Mouse (Mus musculus) MEL (cell line): ENCODE measurements around the gene Pi4k2b. TPM values are rescaled to one million over a fixed set of nuclear protein-coding genes. Genes with fewer than 3 reads are reported as not detected.

Experiments used
- DNase-seq: peaks from one replicate; pipeline ENCODE4 v3.0.0; 2011; ENCODE audit warnings: low read depth, low spot score
- H3K27ac ChIP-seq: 2 replicates; pipeline ENCODE4 v1.5.1; 2012; ENCODE audit warnings: low read depth, mild to moderate bottlenecking, control low read depth, low read length, moderate library complexity; ENCODE audit not compliant: control insufficient read depth
- H3K27me3 ChIP-seq, 2 experiments: fragments of 150-350 bp in 1 of 2; sonication (generic) in 1 of 2; 2 replicates each; pipeline ENCODE4 v1.6.1; 2012; ENCODE audit warnings: low read length in 2 of 2, mild to moderate bottlenecking in 2 of 2, improper control_type of control experiment in 1 of 2, moderate library complexity in 1 of 2; ENCODE audit not compliant: insufficient read depth in 2 of 2, control insufficient read depth in 1 of 2
- H3K36me3 ChIP-seq, 2 experiments: 2 replicates each; pipeline ENCODE4 v1.6.1; 2012 to 2014; ENCODE audit warnings: low read length in 2 of 2, improper control_type of control experiment in 1 of 2, inconsistent platforms in 1 of 2, mild to moderate bottlenecking in 1 of 2; ENCODE audit not compliant: insufficient read depth in 2 of 2, control insufficient read depth in 1 of 2
- H3K4me1 ChIP-seq, 2 experiments: fragments of 150-350 bp in 1 of 2; sonication (generic) in 1 of 2; 2 replicates each; pipeline ENCODE4 v1.6.1; 2012; ENCODE audit warnings: low read length in 2 of 2, improper control_type of control experiment in 1 of 2, mild to moderate bottlenecking in 1 of 2; ENCODE audit not compliant: insufficient read depth in 2 of 2, control insufficient read depth in 1 of 2
- H3K4me3 ChIP-seq, 2 experiments: fragments of 150-350 bp in 1 of 2; sonication (generic) in 1 of 2; 2 replicates each; pipeline ENCODE4 v1.5.1; 2012; ENCODE audit warnings: low read depth in 2 of 2, low read length in 2 of 2, mild to moderate bottlenecking in 2 of 2, moderate library complexity in 2 of 2, control low read depth in 1 of 2, improper control_type of control experiment in 1 of 2; ENCODE audit not compliant: control insufficient read depth in 1 of 2, insufficient read depth in 1 of 2
- H3K79me2 ChIP-seq: 2 replicates; pipeline ENCODE4 v1.6.1; 2012; ENCODE audit warnings: mild to moderate bottlenecking, low read length, moderate library complexity; ENCODE audit not compliant: control insufficient read depth, poor library complexity, insufficient read depth
- H3K9ac ChIP-seq: 2 replicates; pipeline ENCODE4 v1.6.1; 2012; ENCODE audit warnings: low read depth, mild to moderate bottlenecking, control low read depth, low read length, moderate library complexity; ENCODE audit not compliant: control insufficient read depth, poor library complexity, severe bottlenecking
- H3K9me3 ChIP-seq: fragments of 150-350 bp; sonication (generic); replicated peaks from 2 replicates; pipeline ENCODE4 v1.6.1; 2012; ENCODE audit warnings: mild to moderate bottlenecking, low read length, improper control_type of control experiment, moderate library complexity; ENCODE audit not compliant: insufficient read depth
- BHLHE40 ChIP-seq: IDR thresholded peaks from 2 replicates; pipeline ENCODE4 v1.6.1; 2012; ENCODE audit warnings: low read depth, mild to moderate bottlenecking, inconsistent platforms, low read length, improper control_type of control experiment, borderline replicate concordance
- CHD1 ChIP-seq: IDR thresholded peaks from 2 replicates; pipeline ENCODE4 v1.6.1; 2012; ENCODE audit warnings: low read depth, mild to moderate bottlenecking, inconsistent platforms, low read length, improper control_type of control experiment
- CHD2 ChIP-seq: IDR thresholded peaks from 2 replicates; pipeline ENCODE4 v1.6.1; 2011; ENCODE audit warnings: low read length, improper control_type of control experiment
- ELF1 ChIP-seq: IDR thresholded peaks from 2 replicates; pipeline ENCODE4 v1.6.1; 2014; ENCODE audit warnings: low read depth, mild to moderate bottlenecking, inconsistent platforms, low read length, improper control_type of control experiment, moderate library complexity
- EP300 ChIP-seq, 2 experiments: IDR thresholded peaks; 2 replicates each; pipeline ENCODE4 v1.6.1; 2011; ENCODE audit warnings: improper control_type of control experiment in 2 of 2, low read length in 2 of 2, low read depth in 1 of 2, mild to moderate bottlenecking in 1 of 2
- GATA1 ChIP-seq: IDR thresholded peaks from 2 replicates; pipeline ENCODE4 v1.6.1; 2011; ENCODE audit warnings: low read depth, low read length, improper control_type of control experiment
- HCFC1 ChIP-seq: IDR thresholded peaks from 2 replicates; pipeline ENCODE4 v1.6.1; 2012; ENCODE audit warnings: low read depth, mild to moderate bottlenecking, inconsistent platforms, low read length, improper control_type of control experiment, moderate library complexity
- MAFK ChIP-seq: IDR thresholded peaks from 2 replicates; pipeline ENCODE4 v1.6.1; 2011; ENCODE audit warnings: low read depth, mild to moderate bottlenecking, low read length, improper control_type of control experiment, borderline replicate concordance
- MAX ChIP-seq: IDR thresholded peaks from 2 replicates; pipeline ENCODE4 v1.6.1; 2011; ENCODE audit warnings: low read length, improper control_type of control experiment
- MAZ ChIP-seq: IDR thresholded peaks from 2 replicates; pipeline ENCODE4 v1.6.1; 2012; ENCODE audit warnings: low read depth, mild to moderate bottlenecking, inconsistent platforms, low read length, improper control_type of control experiment
- MEF2A ChIP-seq: IDR thresholded peaks from 2 replicates; pipeline ENCODE4 v1.6.1; 2014; ENCODE audit warnings: low read depth, mild to moderate bottlenecking, inconsistent platforms, low read length, improper control_type of control experiment; ENCODE audit not compliant: poor library complexity, insufficient replicate concordance, severe bottlenecking; ENCODE audit errors: extremely low read depth
- MYB ChIP-seq: IDR thresholded peaks from 2 replicates; pipeline ENCODE4 v1.6.1; 2011; ENCODE audit warnings: mild to moderate bottlenecking, low read depth, low read length, improper control_type of control experiment
- NELFE ChIP-seq: IDR thresholded peaks from 2 replicates; pipeline ENCODE4 v1.6.1; 2011; ENCODE audit warnings: low read depth, low read length, improper control_type of control experiment
- NRF1 ChIP-seq: IDR thresholded peaks from 2 replicates; pipeline ENCODE4 v1.6.1; 2014; ENCODE audit warnings: low read depth, mild to moderate bottlenecking, inconsistent platforms, low read length, improper control_type of control experiment, moderate library complexity; ENCODE audit not compliant: poor library complexity, insufficient read depth, severe bottlenecking
- POLR2A ChIP-seq, 2 experiments: IDR thresholded peaks; 2 replicates each; pipeline ENCODE4 v1.6.1; 2011 to 2012; ENCODE audit warnings: low read length in 2 of 2, mild to moderate bottlenecking in 2 of 2, control low read depth in 1 of 2, improper control_type of control experiment in 1 of 2, low read depth in 1 of 2, moderate library complexity in 1 of 2; ENCODE audit not compliant: control insufficient read depth in 1 of 2, insufficient read depth in 1 of 2, poor library complexity in 1 of 2
- POLR2AphosphoS2 ChIP-seq: IDR thresholded peaks from 2 replicates; pipeline ENCODE4 v1.6.1; 2011; ENCODE audit warnings: low read length, improper control_type of control experiment
- POLR2AphosphoS5 ChIP-seq: IDR thresholded peaks from 2 replicates; pipeline ENCODE4 v1.6.1; 2012; ENCODE audit warnings: low read depth, borderline replicate concordance, mild to moderate bottlenecking, inconsistent platforms, low read length, moderate library complexity, mixed read lengths
- RCOR1 ChIP-seq: IDR thresholded peaks from 2 replicates; pipeline ENCODE4 v1.6.1; 2012; ENCODE audit warnings: low read depth, mild to moderate bottlenecking, inconsistent platforms, low read length, improper control_type of control experiment
- SIN3A ChIP-seq: IDR thresholded peaks from 2 replicates; pipeline ENCODE4 v1.6.1; 2012; ENCODE audit warnings: low read length, improper control_type of control experiment, inconsistent platforms
- TAL1 ChIP-seq: IDR thresholded peaks from 2 replicates; pipeline ENCODE4 v1.6.1; 2012; ENCODE audit warnings: mild to moderate bottlenecking, inconsistent platforms, low read length, moderate library complexity, mixed read lengths
- TBP ChIP-seq: IDR thresholded peaks from 2 replicates; pipeline ENCODE4 v1.8.0; 2011; ENCODE audit warnings: low read depth, low read length, improper control_type of control experiment
- TCF12 ChIP-seq: IDR thresholded peaks from 2 replicates; pipeline ENCODE4 v1.6.1; 2014; ENCODE audit warnings: low read depth, mild to moderate bottlenecking, inconsistent platforms, low read length, improper control_type of control experiment, moderate library complexity
- USF1 ChIP-seq: IDR thresholded peaks from 2 replicates; pipeline ENCODE4 v1.6.1; 2014; ENCODE audit warnings: low read depth, mild to moderate bottlenecking, inconsistent platforms, low read length, improper control_type of control experiment, moderate library complexity
- USF2 ChIP-seq, 2 experiments: IDR thresholded peaks; 2 replicates each; pipeline ENCODE4 v1.6.1; 2011 to 2012; ENCODE audit warnings: improper control_type of control experiment in 2 of 2, low read length in 2 of 2, borderline replicate concordance in 1 of 2, inconsistent platforms in 1 of 2, low read depth in 1 of 2, mild to moderate bottlenecking in 1 of 2; ENCODE audit not compliant: insufficient read depth in 1 of 2
- ZKSCAN1 ChIP-seq: IDR thresholded peaks from 2 replicates; pipeline ENCODE4 v1.6.1; 2012; ENCODE audit warnings: low read depth, mild to moderate bottlenecking, inconsistent platforms, low read length, improper control_type of control experiment, moderate library complexity
- ZNF384 ChIP-seq: IDR thresholded peaks from 2 replicates; pipeline ENCODE4 v1.6.1; 2012; ENCODE audit warnings: low read depth, mild to moderate bottlenecking, inconsistent platforms, low read length, improper control_type of control experiment
- polyA plus RNA-seq, 2 experiments: library from polyadenylated mRNA; stranded (reverse) in 1 of 2; unstranded in 1 of 2; fragments of >175 nt in 1 of 2; fragments of >200 nt in 1 of 2; gene quantifications; 2 replicates each; pipeline versions ENCODE4 v1.2.1 to v1.2.4; 2012; ENCODE audit warnings: low replicate concordance in 2 of 2, low read depth in 1 of 2; ENCODE audit not compliant: insufficient read length in 2 of 2, insufficient read depth in 1 of 2, missing spikeins in 1 of 2
- total RNA-seq: library from RNA; depleted of rRNA; stranded (reverse); fragments of 300-350 nt; gene quantifications from 2 replicates; pipeline ENCODE4 v1.2.3, GENCODE M21; 2012; rRNA removed

The Pi4k2b gene
- total RNA-seq = 10.4 and 11.3 TPM in 2 replicates
- polyA plus RNA-seq = 10 to 100 TPM in 1 of 2 experiments, not detected in 1; 11.0 TPM

DNA sequence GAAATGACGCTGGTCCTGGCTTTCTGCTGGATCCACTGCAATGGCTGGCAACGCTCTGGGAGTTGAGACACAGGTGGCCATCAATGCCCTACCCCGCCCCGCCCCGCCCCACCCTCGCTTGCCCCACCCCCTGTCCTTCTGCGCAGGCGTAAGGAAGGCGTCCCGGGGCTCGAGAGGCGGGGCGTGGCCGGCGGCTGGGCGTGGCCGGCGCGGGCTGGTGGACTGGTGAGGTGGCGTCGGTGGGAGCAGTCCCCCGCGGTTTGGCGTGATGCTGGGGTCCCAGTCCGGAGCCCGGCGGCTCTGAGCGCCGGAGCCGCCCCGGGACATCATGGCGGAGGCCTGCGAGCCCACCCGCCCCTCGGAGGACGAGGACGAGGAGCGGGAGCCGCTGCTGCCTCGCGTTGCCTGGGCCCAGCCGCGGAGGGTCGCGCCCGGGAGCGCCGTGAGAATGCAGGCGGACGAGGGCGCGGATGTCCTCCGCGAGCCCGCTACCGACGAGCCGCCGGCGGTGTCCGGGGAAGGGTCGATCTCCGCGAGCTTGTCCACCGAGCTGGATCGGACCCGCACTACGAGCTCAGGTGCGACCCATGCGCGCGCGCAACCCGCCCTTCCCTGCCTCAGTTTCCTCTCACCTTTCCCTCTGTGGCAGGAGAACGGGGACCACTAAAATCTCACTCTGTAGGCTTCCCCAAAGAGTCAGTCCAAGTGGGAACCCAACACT is at the start of gene Pi4k2b:
Gene Pi4k2b (plus strand): TSS at position 184 of the 721 bp plus-strand sequence.
- Histone ChIP-seq H3K9me3 (no peaks in the 10 kb centered on the region), H3K9ac (peak within 1 kb of the TSS; percentile 67), H3K4me1 (peaks cover 5 to 8% of the 10 kb centered on the region in 2 experiments), H3K27me3 (no peaks in the 10 kb centered on the region), H3K79me2 (peaks cover 7% of the 10 kb centered on the region), H3K27ac (peak within 1 kb of the TSS; percentile 61), H3K4me3 (peak within 1 kb of the TSS; percentile 80 to 94), H3K36me3 (peaks cover 0 to 15% of the 10 kb centered on the region in 2 experiments; a peak in 2 of 4 replicates)
- DNase-seq = peak; percentile 85
- TF ChIP-seq CHD2 (no peak), ELF1 (no peak), RCOR1 (no peak), MEF2A (no peak), CHD1 (no peak), NRF1 (peak; percentile 73), MAFK (no peak), USF1 (no peak), MAZ (no peak), TCF12 (0 out of 2 replicates have a peak, but pooled peaks have one; percentile 18), EP300 (IDR thresholded peaks at IDR 0.05; ENCODE audit: low read depth in 1 of 2, low read length in 2 of 2) (0 out of 4 replicates have a peak, but pooled peaks of 1 of the 2 experiments have one; percentile 12), MYB (no peak), POLR2AphosphoS2 (0 out of 2 replicates have a peak, but pooled peaks have one; percentile 40), HCFC1 (peak; percentile 22; the same call in 1 of the 2 replicates), POLR2A (IDR thresholded peaks at IDR 0.05; ENCODE audit: control insufficient read depth in 1 of 2, insufficient read depth in 1 of 2, low read depth in 1 of 2, low read length in 2 of 2, poor library complexity in 1 of 2) (peak; percentile 35 to 62; a peak in 2 of 4 replicates), NELFE (peak; percentile 54; the same call in 1 of the 2 replicates), SIN3A (no peak; the same call in 1 of the 2 replicates)

DNA sequence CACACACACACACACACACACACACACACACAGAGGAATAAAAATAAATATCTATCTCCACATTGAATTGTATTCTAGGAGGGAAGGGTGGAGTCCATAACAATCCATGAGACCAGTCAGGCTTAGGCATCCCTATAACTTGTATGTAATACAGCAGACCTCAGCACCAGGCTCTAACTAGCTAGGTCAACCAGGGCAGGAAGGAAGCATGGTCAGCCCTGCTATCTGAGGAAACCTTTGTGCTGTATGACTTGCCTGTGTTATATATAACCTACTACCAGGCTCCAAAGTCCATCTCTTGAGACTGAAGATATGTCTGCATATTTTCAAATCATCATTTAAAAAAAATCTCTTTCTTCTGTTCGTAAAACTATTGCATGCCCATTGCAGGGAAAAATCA is 44.1 kb upstream of the Pi4k2b start:
- Histone ChIP-seq H3K9me3 (no peaks in the 10 kb centered on the region), H3K79me2 (no peaks in the 10 kb centered on the region), H3K4me3 (no peak overlapping the region), H3K4me1 (no peaks in the 10 kb centered on the region), H3K27ac (no peak overlapping the region), H3K36me3 (no peaks in the 10 kb centered on the region), H3K27me3 (no peaks in the 10 kb centered on the region), H3K9ac (no peak overlapping the region)
- TF ChIP-seq GATA1 (no peak), ELF1 (no peak), USF1 (no peak), CHD1 (no peak), TCF12 (no peak), TAL1 (no peak), MAX (no peak), BHLHE40 (no peak), ZNF384 (no peak), USF2 (IDR thresholded peaks at IDR 0.05; ENCODE audit: borderline replicate concordance in 1 of 2, insufficient read depth in 1 of 2, low read depth in 1 of 2, low read length in 2 of 2) (no peak), POLR2AphosphoS2 (no peak), POLR2A (IDR thresholded peaks at IDR 0.05; ENCODE audit: control insufficient read depth in 1 of 2, insufficient read depth in 1 of 2, low read depth in 1 of 2, low read length in 2 of 2, poor library complexity in 1 of 2) (no peak), MAFK (no peak), TBP (no peak), POLR2AphosphoS5 (no peak), MYB (no peak), ZKSCAN1 (no peak), NRF1 (no peak)
- DNase-seq = no peak
